Mouse (Mus musculus): ENCODE measurements around the gene Aagab. TPM values are rescaled to one million over a fixed set of nuclear protein-coding genes. Genes with fewer than 3 reads are reported as not detected.

Gene Aagab
- polyA plus RNA-seq, 1 experiment from 2014 or later = 26.2 TPM

DNA sequence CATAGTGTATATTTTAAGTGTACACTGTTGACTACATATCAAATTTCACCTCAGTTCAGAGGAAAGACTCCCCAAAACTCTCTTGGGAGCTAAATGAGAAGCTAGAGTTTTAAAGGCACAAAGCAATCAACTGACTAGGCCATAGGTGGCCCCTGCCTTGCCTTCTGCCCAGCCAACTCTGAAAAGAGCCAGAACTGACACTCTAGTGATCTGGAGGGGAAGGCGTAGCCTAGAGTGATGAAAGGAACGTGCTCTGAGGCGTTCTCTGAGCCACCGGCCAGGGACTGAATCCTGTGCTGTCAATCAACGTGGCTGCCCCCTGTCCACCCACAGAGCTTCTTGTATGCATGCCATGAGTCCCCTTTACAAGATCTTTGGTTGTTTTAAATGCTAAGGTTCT lies 82.9 kb downstream of the Aagab start:
- 70% methylated on average over 5 of the region's 5 CpGs for WGBS (ENCODE audit: insufficient replicate concordance)

DNA sequence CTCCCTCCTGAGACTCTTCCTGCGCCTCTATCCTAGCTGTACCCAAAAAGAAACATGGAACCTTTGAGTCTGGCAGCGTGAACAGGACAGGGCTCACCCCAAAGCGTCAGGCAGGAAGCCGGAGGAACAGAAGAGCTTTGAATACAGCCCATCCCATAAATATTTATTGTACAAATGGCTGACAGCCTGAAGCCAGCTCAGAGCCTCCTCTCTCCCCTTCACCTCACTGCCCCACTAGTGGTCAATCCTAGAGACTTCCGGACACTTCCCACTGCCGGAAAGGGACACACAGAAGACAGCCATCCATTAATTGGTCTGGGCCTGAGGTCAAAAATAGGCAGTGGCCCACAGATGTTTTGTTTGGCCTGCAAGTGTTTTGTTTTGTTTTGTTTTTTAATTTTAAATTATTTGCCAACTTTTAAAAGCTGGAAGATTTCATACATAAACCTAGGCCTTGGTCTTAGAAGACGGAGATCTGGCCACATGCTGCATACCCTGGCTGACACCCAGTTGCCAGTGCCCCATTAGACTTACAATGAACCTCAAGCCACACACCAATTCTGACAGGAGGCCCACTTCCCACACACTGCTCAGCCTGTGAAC lies 85.1 kb downstream of the Aagab start:
- H3K27me3 ChIP-seq (replicated peaks) = no peaks in the 10 kb centered on the region
- no peak overlapping the region for H3K4me3 ChIP-seq
- H3K36me3 ChIP-seq = 0 out of 2 replicates have a peak, but pooled peaks cover 3% of the 10 kb centered on the region
- ATAC-seq = no peak
- no peak overlapping the region for H3K4me2 ChIP-seq
- no peak overlapping the region for H3K9ac ChIP-seq
- H3K27ac ChIP-seq = no peak overlapping the region
- WGBS (ENCODE audit: insufficient replicate concordance) = 78% methylated on average over 7 of the region's 7 CpGs
- peaks cover 11% of the 10 kb centered on the region for H3K4me1 ChIP-seq
- H3K9me3 ChIP-seq (replicated peaks) = no peaks in the 10 kb centered on the region

More for the DNA sequence above, 82.9 kb downstream of the Aagab start:
- Histone ChIP-seq H3K27me3 (replicated peaks) (no peaks in the 10 kb centered on the region), H3K4me3 (no peak overlapping the region), H3K9me3 (replicated peaks) (no peaks in the 10 kb centered on the region), H3K4me2 (no peak overlapping the region), H3K36me3 (0 out of 2 replicates have a peak, but pooled peaks cover 2% of the 10 kb centered on the region), H3K4me1 (peaks cover 24% of the 10 kb centered on the region), H3K9ac (no peak overlapping the region), H3K27ac (no peak overlapping the region)
- no peak for ATAC-seq

DNA sequence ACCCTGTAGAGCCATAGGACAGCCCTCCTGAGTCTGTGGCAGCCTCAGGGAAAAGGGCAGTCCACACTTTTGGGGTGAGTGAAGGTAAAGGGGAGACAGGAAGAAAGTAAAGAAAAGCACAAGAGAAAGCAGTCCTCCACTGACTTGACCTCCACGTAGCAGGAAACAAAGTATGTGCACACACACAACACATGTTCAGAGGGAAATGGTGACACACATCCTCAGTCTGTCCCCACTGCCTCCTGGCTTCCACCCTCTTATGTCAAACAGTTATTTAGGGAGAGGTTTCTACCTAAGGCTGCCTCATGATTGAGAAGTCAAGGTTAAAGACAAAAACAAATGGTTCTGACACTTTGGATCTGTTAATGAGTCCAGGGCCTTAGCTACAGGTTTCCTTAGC lies 88.1 kb downstream of the Aagab start:
- Histone ChIP-seq H3K9ac (no peak overlapping the region), H3K4me3 (no peak overlapping the region), H3K4me1 (0 out of 2 replicates have a peak, but pooled peaks cover 6% of the 10 kb centered on the region), H3K9me3 (replicated peaks) (no peaks in the 10 kb centered on the region), H3K4me2 (no peak overlapping the region), H3K27me3 (replicated peaks) (no peaks in the 10 kb centered on the region), H3K36me3 (0 out of 2 replicates have a peak, but pooled peaks cover 3% of the 10 kb centered on the region), H3K27ac (no peak overlapping the region)
- 79% methylated on average over 1 of the region's 1 CpGs for WGBS (ENCODE audit: insufficient replicate concordance)
- no peak for ATAC-seq

DNA sequence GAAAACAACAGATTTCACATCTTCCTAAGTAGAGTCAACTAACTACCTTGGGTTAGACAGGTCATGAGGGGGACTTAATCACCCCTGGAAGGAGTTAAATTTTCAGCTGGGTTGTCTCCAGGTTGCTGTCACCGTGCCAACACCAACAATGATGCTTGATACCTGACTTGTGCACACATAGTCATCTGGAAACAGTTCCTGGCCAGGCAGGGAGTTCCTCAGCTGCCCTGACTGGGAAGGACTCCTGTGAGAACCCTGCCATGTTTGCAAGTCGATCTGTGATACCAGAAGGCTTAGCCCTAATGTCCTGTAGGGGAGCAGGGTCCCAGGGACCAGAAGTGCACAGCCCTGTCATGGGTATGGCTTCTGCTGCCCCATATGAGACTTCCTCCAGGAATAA lies 89.5 kb downstream of the Aagab start:
- ATAC-seq = no peak
- Histone ChIP-seq H3K36me3 (0 out of 2 replicates have a peak, but pooled peaks cover 3% of the 10 kb centered on the region), H3K4me2 (no peak overlapping the region), H3K9me3 (replicated peaks) (no peaks in the 10 kb centered on the region), H3K9ac (no peak overlapping the region), H3K4me3 (no peak overlapping the region), H3K4me1 (peaks cover 21% of the 10 kb centered on the region), H3K27me3 (replicated peaks) (no peaks in the 10 kb centered on the region), H3K27ac (no peak overlapping the region)
- 72% methylated on average over 2 of the region's 2 CpGs for WGBS (ENCODE audit: insufficient replicate concordance)

Other genes starting within 250 kb of the Aagab start
- gene Map2k5, start 224.8 kb upstream of the Aagab start, polyA plus RNA-seq (2016; fragmentation: Nextera tagmentation; extraction: Ambion mirVana) = 15.7 and 16.7 TPM in 2 replicates
- gene 2300009A05Rik, start 203.4 kb upstream of the Aagab start, polyA plus RNA-seq (2016; fragmentation: Nextera tagmentation; extraction: Ambion mirVana) = 33.9 and 34.3 TPM in 2 replicates
- gene Iqch, start 167 bp upstream of the Aagab start, polyA plus RNA-seq (2016; fragmentation: Nextera tagmentation; extraction: Ambion mirVana) = not detected in 2 replicates
- 5.8 and 7.2 TPM in 2 replicates for gene Smad3, start 155.3 kb downstream of the Aagab start, polyA plus RNA-seq (2016; fragmentation: Nextera tagmentation; extraction: Ambion mirVana)

All from liver, embryonic 12.5 days (tissue).